Mouse (Mus musculus): ENCODE data around the gene Ntm. TPM values are rescaled to one million over a fixed set of nuclear protein-coding genes. Genes with fewer than 3 reads are reported as not detected.

Gene Ntm
- not detected in 2 replicates for total RNA-seq (2023)

GRCm38 (mm10) chr9:29962978-29963377 is at the start of gene Ntm:
Gene Ntm, minus strand, starts transcription at chr9:29963141.

Measured in neutrophil, adult 65 days (primary cell).